In the genomic region with DNA sequence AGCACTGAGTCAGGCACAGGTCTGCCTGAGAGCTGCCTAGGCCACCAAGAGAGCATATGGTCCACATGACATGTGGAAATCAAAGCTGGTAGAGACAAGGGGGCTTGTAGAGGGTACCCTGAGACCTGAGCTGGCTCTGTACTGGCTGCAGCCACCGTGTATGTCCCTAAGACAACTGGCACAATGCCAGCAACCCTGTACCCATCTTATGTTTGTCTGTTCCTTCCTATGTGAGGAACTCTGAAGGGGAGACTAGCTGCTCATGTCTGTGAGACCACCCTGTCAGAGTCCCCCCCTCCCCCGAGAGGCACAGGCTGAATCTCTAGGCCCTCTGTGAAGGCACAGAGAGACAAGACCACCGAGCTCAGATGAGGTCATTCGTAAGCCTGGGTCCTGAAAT, we compare ENCODE assay signal across 14 mouse cellular contexts. TPM values are rescaled to one million over a fixed set of nuclear protein-coding genes. Genes with fewer than 3 reads are reported as not detected.
DNase-seq lines count a peak whose midpoint lies in the region; ATAC-seq lines count a peak whose summit lies in the region.
"Had no signal": no experiment of that assay in that cellular context is flagged by ENCODE, and none has a peak within 500 bp of the region (broad histone marks: within the 10 kb centered on the region; RNA-seq: fewer than 3 reads in every experiment).

No protein-coding gene starts in this region.

- peak overlapping the region; percentile 25; the same call in 1 of the 2 replicates for H3K27ac ChIP-seq in heart, embryonic 11.5 days (ENCODE audit: low read depth, low read length)
- peak overlapping the region; percentile 82 for H3K27ac ChIP-seq in midbrain, embryonic 14.5 days (replicated peaks; ENCODE audit: low read depth, low read length)
- H3K27ac ChIP-seq: embryonic facial prominence, embryonic 12.5 days; limb, embryonic 15.5 days had no signal

- H3K36me3 ChIP-seq in heart, embryonic 11.5 days (ENCODE audit: control insufficient read depth, insufficient read depth, low read length) = no peaks in the 10 kb centered on the region
- peaks cover 55% of the 10 kb centered on the region for H3K36me3 ChIP-seq in midbrain, embryonic 14.5 days (ENCODE audit: control insufficient read depth, insufficient read depth, low read length)
- H3K36me3 ChIP-seq: embryonic facial prominence, embryonic 12.5 days; limb, embryonic 15.5 days had no signal

- no peak for ATAC-seq in heart, embryonic 11.5 days (replicated peaks; ENCODE audit: insufficient number of reproducible peaks, low FRiP score, low TSS enrichment)
- ATAC-seq in midbrain, embryonic 14.5 days (ENCODE audit: low FRiP score, low TSS enrichment) = no peak
- ATAC-seq: inflammation-experienced regulatory T-cells, adult 6 months had no signal

- no peak overlapping the region for H3K9ac ChIP-seq in heart, embryonic 11.5 days (ENCODE audit: low read depth, low read length)
- H3K9ac ChIP-seq in midbrain, embryonic 14.5 days (replicated peaks; ENCODE audit: low read length) = no peak overlapping the region
- H3K9ac ChIP-seq: embryonic facial prominence, embryonic 12.5 days; limb, embryonic 15.5 days; liver, postnatal 0 days had no signal

- WGBS in heart, embryonic 11.5 days (ENCODE audit: insufficient replicate concordance) = 42% methylated on average over 4 of the region's 4 CpGs
- WGBS in midbrain, embryonic 14.5 days = 62% methylated on average over 4 of the region's 4 CpGs

- no peak for DNase-seq in heart, adult 8-10 months (ENCODE audit: low spot score)
- DNase-seq in retina, embryonic 14.5 days (ENCODE audit: low spot score) = peak; percentile 4
- DNase-seq in retina, postnatal 1 day = no peak
- DNase-seq in midbrain, embryonic 14.5 days = peak; percentile 43
- DNase-seq in spleen, postnatal 14 days (ENCODE audit: low spot score in 2 of 2) = no peak
- no peak for DNase-seq in right cerebral cortex, postnatal 4 days
- DNase-seq: adrenal gland, postnatal 25 days; cerebellum, adult 8-10 months; liver, postnatal 0 days; thymus, adult 18-20 months had no signal

- no peak overlapping the region for H3K4me3 ChIP-seq in heart, embryonic 11.5 days (ENCODE audit: low read depth, low read length)
- H3K4me3 ChIP-seq in midbrain, embryonic 14.5 days (replicated peaks; ENCODE audit: low read depth, low read length) = no peak overlapping the region
- H3K4me3 ChIP-seq: embryonic facial prominence, embryonic 12.5 days; limb, embryonic 15.5 days had no signal

- peaks cover 6% of the 10 kb centered on the region; the same call in 1 of the 2 replicates for H3K4me1 ChIP-seq in heart, embryonic 11.5 days (ENCODE audit: control insufficient read depth, insufficient read depth, low read length)
- H3K4me1 ChIP-seq in midbrain, embryonic 14.5 days (ENCODE audit: control insufficient read depth, insufficient read depth, low read length) = peaks cover 59% of the 10 kb centered on the region

- peaks cover 31% of the 10 kb centered on the region for H3K27me3 ChIP-seq in heart, embryonic 11.5 days (ENCODE audit: control insufficient read depth, insufficient read depth, low read length)
- no peaks in the 10 kb centered on the region for H3K27me3 ChIP-seq in midbrain, embryonic 14.5 days (ENCODE audit: control insufficient read depth, insufficient read depth, low read length)

- H3K9me3 ChIP-seq in heart, embryonic 11.5 days (replicated peaks; ENCODE audit: control insufficient read depth, low read length) = no peaks in the 10 kb centered on the region
- H3K9me3 ChIP-seq in midbrain, embryonic 14.5 days (ENCODE audit: control insufficient read depth, low read length) = no peaks in the 10 kb centered on the region
- H3K9me3 ChIP-seq: embryonic facial prominence, embryonic 12.5 days; limb, embryonic 15.5 days had no signal

- no peak overlapping the region for H3K4me2 ChIP-seq in heart, embryonic 11.5 days
- no peak overlapping the region for H3K4me2 ChIP-seq in midbrain, embryonic 14.5 days (ENCODE audit: low read length)
- H3K4me2 ChIP-seq: embryonic facial prominence, embryonic 12.5 days; limb, embryonic 15.5 days had no signal

RNA-seq across cellular contexts. Expression of gene Cryba4, which starts 33.6 kb away (rescaled TPM):
- 0.66 TPM in 1 of 2 replicates, not detected in the other for polyA plus RNA-seq in heart, embryonic 11.5 days (2014; fragmentation: Nextera tagmentation; extraction: Ambion mirVana)
- 10 to 100 TPM in 1 of 4 experiments, 1 to 10 TPM in 3; 7.6 to 10.4 (median 8.5) TPM for total RNA-seq in heart, adult 8-10 months (2022)
- polyA plus RNA-seq in midbrain, embryonic 14.5 days (2014; fragmentation: Nextera tagmentation; extraction: Ambion mirVana) = 0.93 and 1.2 TPM in 2 replicates

RNA-seq across cellular contexts. Expression of gene Crybb1, which starts 36.9 kb away (rescaled TPM):
- polyA plus RNA-seq in heart, embryonic 11.5 days (2014; fragmentation: Nextera tagmentation; extraction: Ambion mirVana) = not detected in 2 replicates
- total RNA-seq in heart, adult 8-10 months (2022) = 1 to 10 TPM; 2.0 to 3.4 (median 2.7) TPM
- polyA plus RNA-seq in midbrain, embryonic 14.5 days (2014; fragmentation: Nextera tagmentation; extraction: Ambion mirVana) = 1.9 and 3.8 TPM in 2 replicates

RNA-seq across cellular contexts. Expression of gene Tpst2, which starts 57.8 kb away (rescaled TPM):
- 30.2 and 31.2 TPM in 2 replicates for polyA plus RNA-seq in heart, embryonic 11.5 days (2014; fragmentation: Nextera tagmentation; extraction: Ambion mirVana)
- total RNA-seq in heart, adult 8-10 months (2022) = 10 to 100 TPM; 32.2 to 47.1 (median 37.1) TPM
- polyA plus RNA-seq in midbrain, embryonic 14.5 days (2014; fragmentation: Nextera tagmentation; extraction: Ambion mirVana) = 24.7 and 26.4 TPM in 2 replicates

Comparison
In these comparisons a context has a peak if more than half of its experiments do, and no peak if none do; other contexts are left out.
1. DNase-seq: peak in retina, embryonic 14.5 days (single experiment) and midbrain, embryonic 14.5 days (single experiment); none in heart, adult 8-10 months (single experiment), retina, postnatal 1 day (single experiment), spleen, postnatal 14 days (0 of 2) and right cerebral cortex, postnatal 4 days (single experiment).